Comparison of ENCODE assay signal across 8 mouse cellular contexts in genomic region chr2:124612276-124612675, GRCm38 (mm10).
DNase-seq lines count a peak whose midpoint lies in the region; ATAC-seq lines count a peak whose summit lies in the region.

No protein-coding gene starts in this region.

- no peaks in the 10 kb centered on the region for H3K36me3 ChIP-seq in heart, embryonic 13.5 days
- H3K36me3 ChIP-seq in hindbrain, embryonic 13.5 days: no peaks in the 10 kb centered on the region
- no peaks in the 10 kb centered on the region for H3K36me3 ChIP-seq in midbrain, embryonic 14.5 days (ENCODE audit: control insufficient read depth, insufficient read depth, low read length)

- DNase-seq in heart, adult 9 months (ENCODE audit: low spot score in 2 of 2): no peak
- peak; percentile 89 to 92 for DNase-seq in cerebellum, postnatal 10 days
- peak; percentile 55 for DNase-seq in midbrain, embryonic 14.5 days
- DNase-seq in left cerebral cortex, adult 9 months (ENCODE audit: low spot score in 2 of 2): no peak
- no peak for DNase-seq in c-Kit-positive CD71-positive TER-119-positive erythroid progenitor cells, embryonic 14.5 days (ENCODE audit: low spot score)
- no peak for DNase-seq in layer of hippocampus, adult 11-12 months (ENCODE audit: low spot score)

- peak overlapping the region; percentile 78 for H3K4me2 ChIP-seq in heart, embryonic 13.5 days
- H3K4me2 ChIP-seq in hindbrain, embryonic 13.5 days: peak overlapping the region; percentile 77
- H3K4me2 ChIP-seq in midbrain, embryonic 14.5 days (ENCODE audit: low read length): peak overlapping the region; percentile 99

- H3K4me1 ChIP-seq in heart, embryonic 13.5 days: peaks cover 76% of the 10 kb centered on the region
- H3K4me1 ChIP-seq in hindbrain, embryonic 13.5 days (replicated peaks): peaks cover 53% of the 10 kb centered on the region
- peaks cover 19% of the 10 kb centered on the region; the same call in 1 of the 2 replicates for H3K4me1 ChIP-seq in midbrain, embryonic 14.5 days (ENCODE audit: control insufficient read depth, insufficient read depth, low read length)

- H3K27me3 ChIP-seq in heart, embryonic 13.5 days (replicated peaks): no peaks in the 10 kb centered on the region
- H3K27me3 ChIP-seq in hindbrain, embryonic 13.5 days: peaks cover 3% of the 10 kb centered on the region; the same call in 1 of the 2 replicates
- H3K27me3 ChIP-seq in midbrain, embryonic 14.5 days (ENCODE audit: control insufficient read depth, insufficient read depth, low read length): no peaks in the 10 kb centered on the region; the same call in 1 of the 2 replicates

- H3K27ac ChIP-seq in heart, embryonic 13.5 days (replicated peaks): peak overlapping the region; percentile 98
- peak overlapping the region; percentile 96 for H3K27ac ChIP-seq in hindbrain, embryonic 13.5 days
- no peak overlapping the region; the same call in 1 of the 2 replicates for H3K27ac ChIP-seq in midbrain, embryonic 14.5 days (replicated peaks; ENCODE audit: low read depth, low read length)

- WGBS in heart, embryonic 13.5 days: 28% methylated on average over 6 of the region's 6 CpGs
- 13% methylated on average over 6 of the region's 6 CpGs for WGBS in hindbrain, embryonic 13.5 days
- 23% methylated on average over 6 of the region's 6 CpGs for WGBS in midbrain, embryonic 14.5 days

- no peaks in the 10 kb centered on the region for H3K9me3 ChIP-seq in heart, embryonic 13.5 days
- no peaks in the 10 kb centered on the region for H3K9me3 ChIP-seq in hindbrain, embryonic 13.5 days
- no peaks in the 10 kb centered on the region for H3K9me3 ChIP-seq in midbrain, embryonic 14.5 days (ENCODE audit: control insufficient read depth, low read length)

- H3K4me3 ChIP-seq in heart, embryonic 13.5 days: peak overlapping the region; percentile 72
- H3K4me3 ChIP-seq in hindbrain, embryonic 13.5 days: peak overlapping the region; percentile 82
- H3K4me3 ChIP-seq in midbrain, embryonic 14.5 days (replicated peaks; ENCODE audit: low read depth, low read length): peak overlapping the region; percentile 70

- peak overlapping the region; percentile 92 for H3K9ac ChIP-seq in heart, embryonic 13.5 days
- H3K9ac ChIP-seq in hindbrain, embryonic 13.5 days: peak overlapping the region; percentile 92
- H3K9ac ChIP-seq in midbrain, embryonic 14.5 days (replicated peaks; ENCODE audit: low read length): peak overlapping the region; percentile 27; the same call in 1 of the 2 replicates

- no peak for ATAC-seq in heart, embryonic 13.5 days (ENCODE audit: extremely low read depth, insufficient number of reproducible peaks, low FRiP score, low TSS enrichment)
- 0 out of 2 replicates have a peak, but pooled peaks have one; percentile 8 for ATAC-seq in hindbrain, embryonic 13.5 days (ENCODE audit: low FRiP score)
- no peak; the same call in 1 of the 2 replicates for ATAC-seq in midbrain, embryonic 14.5 days (ENCODE audit: low FRiP score, low TSS enrichment)

Comparison
In these comparisons a context has a peak if more than half of its experiments do, and no peak if none do; other contexts are left out.
1. H3K9ac ChIP-seq: peak in every context shown above with its lines; median percentile 92 in heart, embryonic 13.5 days; 92 in hindbrain, embryonic 13.5 days; 27 in midbrain, embryonic 14.5 days.
2. DNase-seq: peak in cerebellum, postnatal 10 days (2 of 2) and midbrain, embryonic 14.5 days (single experiment); none in heart, adult 9 months (0 of 2), left cerebral cortex, adult 9 months (0 of 2), c-Kit-positive CD71-positive TER-119-positive erythroid progenitor cells, embryonic 14.5 days (single experiment) and layer of hippocampus, adult 11-12 months (single experiment).
3. Peak in every context shown above with its lines, with median percentiles within 50 percentile points of each other: H3K4me2 ChIP-seq and H3K4me3 ChIP-seq.